Mouse (Mus musculus) G1E-ER4 (cell line): ENCODE data around the gene Gm17662. TPM values are rescaled to one million over a fixed set of nuclear protein-coding genes. Genes with fewer than 3 reads are reported as not detected.

ENCODE experiments used
- GATA1 ChIP-seq: IDR thresholded peaks from one replicate; pipeline ENCODE4 v1.8.0; 2012; ENCODE audit warnings: low read length, inconsistent platforms
- polyA plus RNA-seq: library from polyadenylated mRNA; stranded (reverse); fragments of >175 nt; gene quantifications from 2 replicates; pipeline ENCODE4 v1.2.3, GENCODE M21; 2012

Gm17662 gene
- polyA plus RNA-seq: not detected in 2 replicates

- TF ChIP-seq GATA1: no peak
Observed at GRCm38 (mm10) chr4:104857029-104857428, at the start of gene Gm17662. Gene Gm17662, plus strand, starts transcription at chr4:104857329.

GRCm38 (mm10) chr4:104810710-104811286 lies 46.3 kb upstream of the Gm17662 start:
- no peak for TF ChIP-seq GATA1

- no peak for TF ChIP-seq GATA1
Observed at GRCm38 (mm10) chr4:104813617-104814016, 43.5 kb upstream of the Gm17662 start.

- TF ChIP-seq GATA1: no peak
Observed at GRCm38 (mm10) chr4:104816519-104817232, 40.5 kb upstream of the Gm17662 start.

GRCm38 (mm10) chr4:104817509-104817908 lies 39.6 kb upstream of the Gm17662 start:
- no peak for TF ChIP-seq GATA1

DNA sequence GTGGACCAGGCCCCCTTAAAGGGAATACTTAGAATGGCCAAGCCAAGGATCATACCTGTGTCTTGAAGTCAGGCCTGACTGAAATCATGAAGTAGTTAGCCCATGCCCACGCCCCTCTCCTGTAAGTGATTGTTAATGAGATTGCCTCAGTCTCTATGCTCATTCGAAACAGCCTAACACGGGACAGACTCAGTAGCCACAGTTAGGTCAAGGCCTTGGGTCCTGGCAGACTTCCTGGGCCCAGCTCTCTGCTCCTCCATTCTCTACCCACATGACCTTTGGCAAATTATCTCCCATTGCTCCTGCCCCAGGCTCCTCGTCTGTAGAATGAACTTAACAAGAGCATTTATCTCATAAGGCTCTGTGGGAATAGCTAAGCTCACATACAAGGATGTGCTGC lies 38.1 kb upstream of the Gm17662 start:
- no peak for TF ChIP-seq GATA1

- TF ChIP-seq GATA1: no peak
Observed at GRCm38 (mm10) chr4:104819891-104820290, 37.2 kb upstream of the Gm17662 start.

DNA sequence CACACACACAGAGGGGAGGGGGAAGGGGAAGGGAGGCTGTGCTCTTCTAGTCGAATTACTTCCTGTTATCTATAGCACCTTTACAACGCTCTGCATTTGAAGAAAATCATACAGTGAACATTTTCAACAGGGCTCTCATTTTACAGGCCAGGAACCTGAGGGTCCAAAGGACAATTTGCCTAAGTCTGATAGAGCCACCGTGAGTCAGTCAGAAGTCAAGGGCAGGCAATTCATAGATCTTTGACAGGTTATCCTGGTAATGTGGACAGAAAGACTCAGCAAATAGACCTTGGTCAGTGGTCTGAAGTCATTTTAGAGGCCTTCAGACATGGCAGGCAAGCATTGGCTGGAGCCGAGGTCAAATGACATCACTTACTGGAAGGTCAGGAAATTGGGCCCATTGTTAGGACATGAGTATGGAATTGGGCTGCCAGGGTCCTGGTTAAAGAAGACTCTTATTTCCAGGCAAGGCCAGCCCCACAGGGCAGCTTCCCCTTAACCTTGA lies 33.5 kb upstream of the Gm17662 start:
- no peak for TF ChIP-seq GATA1

DNA sequence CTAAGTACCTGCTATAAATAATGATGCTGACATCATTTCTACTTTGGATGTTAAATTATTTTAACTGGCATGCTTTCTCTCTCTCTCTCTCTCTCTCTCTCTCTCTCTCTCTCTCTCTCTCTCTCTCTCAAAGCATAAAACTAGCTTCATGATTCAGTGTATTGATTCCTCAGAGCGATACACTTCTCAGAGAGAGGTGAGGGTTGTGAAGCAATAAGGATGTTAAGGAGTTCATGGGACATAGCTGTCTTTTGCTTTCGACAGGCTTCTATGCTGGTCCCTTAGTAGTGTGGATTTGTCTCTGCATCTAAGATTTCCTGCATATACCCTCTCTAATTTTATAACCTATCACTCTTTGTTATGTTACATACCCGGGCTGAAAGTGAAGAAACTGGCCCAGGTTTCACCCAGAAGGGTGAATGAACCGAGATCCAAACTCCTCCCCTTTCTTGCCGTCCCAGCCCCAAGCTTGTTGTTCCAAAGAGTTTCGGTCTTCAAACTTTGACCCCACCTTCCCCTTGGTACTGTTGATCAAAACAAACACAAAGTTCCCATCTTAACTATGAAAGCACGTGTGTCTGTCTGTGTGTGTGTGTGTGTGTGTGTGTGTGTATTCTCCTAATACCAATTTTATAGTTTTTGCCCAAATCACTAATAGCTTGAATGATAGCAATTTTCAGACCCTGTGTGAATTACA lies 32.6 kb upstream of the Gm17662 start:
- no peak for TF ChIP-seq GATA1

DNA sequence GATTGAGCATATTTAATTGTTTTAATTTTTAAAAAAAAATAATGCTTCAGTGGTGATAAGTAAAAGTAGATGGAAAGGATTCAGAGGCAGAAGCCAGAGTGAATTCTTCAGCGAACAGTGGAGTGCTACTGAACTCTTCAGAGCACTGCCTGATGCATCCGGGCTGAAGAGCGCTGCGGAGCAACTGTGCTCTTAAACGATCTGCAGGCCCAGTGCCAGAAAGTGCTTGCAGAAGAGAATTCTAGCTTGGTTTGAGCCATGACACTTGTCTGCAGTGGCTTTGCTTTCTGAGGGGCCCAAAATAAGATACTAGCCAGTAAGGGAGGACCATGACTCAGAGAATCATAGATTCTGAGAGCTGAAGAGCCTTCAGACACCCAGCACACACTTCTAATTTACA lies 28.2 kb upstream of the Gm17662 start:
- no peak for TF ChIP-seq GATA1

DNA sequence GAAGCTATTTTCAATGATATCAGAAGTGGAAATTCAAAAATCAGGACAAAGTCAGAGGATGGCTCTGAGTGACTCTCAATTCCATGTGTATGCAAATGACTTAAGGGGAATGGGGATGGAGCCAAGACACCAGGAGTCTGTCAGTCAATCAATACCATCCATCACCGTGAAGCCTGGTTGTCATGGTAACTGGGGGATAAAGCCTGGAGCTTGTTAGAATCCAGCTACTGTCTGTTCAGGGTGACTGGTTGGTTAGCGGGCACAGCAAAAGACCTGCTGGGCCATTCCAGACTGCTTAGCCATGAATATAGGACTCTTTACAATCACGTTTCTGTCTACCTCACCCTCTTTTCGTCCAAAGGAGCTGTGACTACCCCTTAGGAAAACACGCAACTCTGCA lies 22.0 kb upstream of the Gm17662 start:
- TF ChIP-seq GATA1: no peak

GRCm38 (mm10) chr4:104838342-104838741 lies 18.8 kb upstream of the Gm17662 start:
- no peak for TF ChIP-seq GATA1

DNA sequence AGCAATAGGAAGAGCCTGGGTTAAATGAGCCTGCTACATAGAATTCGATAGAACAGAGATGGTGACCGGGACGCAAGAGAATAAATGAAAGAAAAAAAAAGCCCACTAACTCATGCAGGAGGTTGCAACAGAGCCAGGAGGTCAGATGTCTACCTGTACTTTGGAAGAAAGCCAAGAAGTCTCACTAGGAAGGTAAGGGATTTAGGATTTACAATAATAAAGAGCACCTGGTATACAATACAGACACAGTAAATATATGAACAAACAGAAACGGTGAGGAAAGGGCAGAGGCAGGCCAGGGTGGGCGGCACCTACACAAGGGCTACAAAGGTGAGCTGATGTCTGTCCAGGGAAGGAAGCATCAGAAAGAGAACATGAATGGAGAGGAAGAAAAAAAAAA lies 14.9 kb upstream of the Gm17662 start:
- no peak for TF ChIP-seq GATA1

DNA sequence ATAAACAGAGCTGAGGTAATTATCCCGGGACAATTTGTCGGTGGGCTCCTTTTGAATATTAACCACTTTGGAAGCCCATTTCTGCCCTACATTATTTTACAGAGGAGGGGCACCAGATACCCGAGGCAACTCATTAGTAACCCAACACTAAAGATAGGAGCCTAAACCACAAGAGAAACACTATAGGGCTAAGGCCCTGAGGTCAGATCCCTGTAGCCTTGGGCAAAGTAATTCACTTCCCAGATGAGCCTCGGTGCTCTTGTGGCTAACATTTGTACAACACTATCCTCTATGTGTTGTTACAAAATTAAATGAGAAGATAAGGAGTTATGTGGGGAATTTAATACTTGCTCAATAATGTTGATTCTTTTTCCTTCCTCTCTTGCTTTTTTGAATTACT lies 13.6 kb upstream of the Gm17662 start:
- TF ChIP-seq GATA1: no peak

GRCm38 (mm10) chr4:104855216-104855615 lies 1.9 kb upstream of the Gm17662 start:
- TF ChIP-seq GATA1: no peak

DNA sequence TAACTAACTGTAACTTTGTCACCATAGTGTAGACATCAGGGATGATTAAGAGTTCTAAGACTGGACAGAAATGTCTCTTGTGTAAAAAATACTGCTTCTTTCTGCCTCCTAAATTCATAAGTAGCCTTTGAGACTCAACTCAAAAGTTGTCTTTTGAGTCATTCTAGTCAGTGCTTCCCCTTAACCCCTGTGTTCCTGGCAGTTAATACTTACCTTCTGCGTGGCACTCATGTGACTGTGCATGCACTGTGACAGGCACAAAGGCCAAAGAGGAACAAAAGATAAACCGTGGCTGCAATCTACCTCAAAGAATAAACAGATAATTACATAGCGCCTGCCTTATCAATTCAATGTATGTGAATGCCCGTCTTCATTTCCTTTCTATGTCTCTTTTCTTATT lies 694 bp downstream of the Gm17662 start:
- TF ChIP-seq GATA1: no peak
